Mouse (Mus musculus): ENCODE results near the gene Stk19.
"Not testable (repeated sequence)": the region's sequence is repeated elsewhere in the genome, so short reads cannot be mapped to it uniquely, and the experiment has no call there.

Stk19 gene

DNA sequence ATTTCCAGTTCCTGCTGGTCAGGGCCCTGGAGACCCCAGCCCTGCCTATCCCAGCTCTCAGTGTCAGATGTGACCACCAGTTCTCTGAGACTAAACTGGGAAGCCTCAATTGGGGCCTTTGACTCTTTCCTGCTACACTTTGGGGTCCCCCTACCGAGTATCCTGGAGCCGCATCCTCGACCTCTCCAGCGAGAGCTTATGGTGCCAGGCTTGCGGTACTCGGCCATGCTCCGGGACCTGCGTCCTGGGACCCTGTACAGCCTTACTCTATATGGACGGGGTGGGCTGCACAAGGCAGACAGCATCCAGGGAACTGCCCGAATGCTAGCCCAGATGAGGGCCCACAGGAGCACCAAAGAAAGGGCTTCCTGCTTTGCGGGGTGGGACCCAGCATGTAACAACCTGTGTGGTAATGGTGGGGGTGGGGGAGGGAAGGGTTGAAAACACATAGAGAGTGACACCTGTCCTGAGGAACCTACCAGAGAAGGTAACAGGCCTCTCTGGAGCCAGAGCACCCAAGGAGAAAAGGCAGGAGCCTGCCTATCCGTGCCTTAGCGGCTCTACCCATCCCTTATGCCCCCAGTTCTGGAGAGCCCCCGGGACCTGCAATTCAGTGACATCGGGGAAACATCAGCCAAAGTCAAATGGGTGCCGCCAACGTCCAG is 37.7 kb downstream of the Stk19 start:
- in situ Hi-C loops (cut with MboI, MseI), result no loop called here

DNA sequence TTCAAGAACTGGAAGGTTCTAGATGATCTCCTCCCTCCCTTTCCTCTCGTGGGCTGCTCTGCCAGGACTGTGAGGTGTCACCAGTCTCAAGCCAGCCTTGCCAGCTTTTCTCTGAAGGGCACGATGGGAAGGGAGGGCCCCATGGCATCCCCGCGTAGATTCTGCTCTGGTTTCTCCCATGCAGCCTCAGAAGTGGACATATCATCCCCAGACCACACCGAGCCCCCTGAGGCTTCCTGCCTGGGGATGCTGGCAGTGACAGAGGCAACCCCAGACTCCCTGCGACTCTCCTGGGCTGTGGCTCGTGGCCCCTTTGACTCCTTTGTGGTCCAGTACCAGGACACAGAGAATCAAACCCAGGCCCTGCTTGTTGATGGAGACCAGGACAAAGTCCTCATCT is 38.7 kb downstream of the Stk19 start:
- in situ Hi-C loops (cut with MboI, MseI), result not testable (repeated sequence)

DNA sequence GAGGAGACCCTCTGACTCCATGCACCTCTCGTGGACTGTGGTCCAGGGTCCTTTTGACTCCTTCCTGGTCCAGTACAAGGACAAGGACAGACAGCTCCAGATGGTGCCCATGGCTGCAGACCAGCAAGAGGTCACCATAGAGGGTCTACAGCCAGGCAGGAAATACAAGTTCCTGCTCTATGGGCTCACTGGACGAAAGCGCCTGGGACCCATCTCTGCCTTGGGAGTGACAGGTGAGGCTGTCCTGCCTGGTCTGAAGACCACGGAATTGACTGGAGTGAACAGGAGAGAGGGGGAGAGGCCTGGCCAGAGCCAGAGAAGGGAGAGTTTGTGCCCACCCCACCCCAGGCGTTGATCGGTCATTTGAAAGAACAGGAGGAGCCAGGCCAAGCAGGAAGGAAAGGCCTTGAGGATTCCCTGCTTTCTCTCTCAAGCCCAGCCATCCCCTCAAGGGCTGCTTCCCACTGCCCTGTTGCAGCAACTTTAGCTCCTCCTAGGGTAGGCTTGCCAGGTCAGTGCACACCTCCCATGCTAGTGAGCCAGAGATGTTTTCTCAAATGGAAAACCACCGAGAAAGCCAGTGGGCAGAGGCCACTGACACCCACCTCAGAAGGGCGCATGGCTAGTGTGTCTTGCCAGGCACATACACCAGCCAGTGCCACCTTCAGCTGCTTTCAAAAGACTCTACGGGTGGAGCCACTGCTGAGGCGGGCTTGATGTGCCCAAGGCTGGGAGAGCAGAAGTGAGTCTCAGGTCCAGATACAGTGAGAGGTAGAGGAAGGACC is 39.3 kb downstream of the Stk19 start:
- in situ Hi-C loops (cut with MboI, MseI), result not testable (repeated sequence)

DNA sequence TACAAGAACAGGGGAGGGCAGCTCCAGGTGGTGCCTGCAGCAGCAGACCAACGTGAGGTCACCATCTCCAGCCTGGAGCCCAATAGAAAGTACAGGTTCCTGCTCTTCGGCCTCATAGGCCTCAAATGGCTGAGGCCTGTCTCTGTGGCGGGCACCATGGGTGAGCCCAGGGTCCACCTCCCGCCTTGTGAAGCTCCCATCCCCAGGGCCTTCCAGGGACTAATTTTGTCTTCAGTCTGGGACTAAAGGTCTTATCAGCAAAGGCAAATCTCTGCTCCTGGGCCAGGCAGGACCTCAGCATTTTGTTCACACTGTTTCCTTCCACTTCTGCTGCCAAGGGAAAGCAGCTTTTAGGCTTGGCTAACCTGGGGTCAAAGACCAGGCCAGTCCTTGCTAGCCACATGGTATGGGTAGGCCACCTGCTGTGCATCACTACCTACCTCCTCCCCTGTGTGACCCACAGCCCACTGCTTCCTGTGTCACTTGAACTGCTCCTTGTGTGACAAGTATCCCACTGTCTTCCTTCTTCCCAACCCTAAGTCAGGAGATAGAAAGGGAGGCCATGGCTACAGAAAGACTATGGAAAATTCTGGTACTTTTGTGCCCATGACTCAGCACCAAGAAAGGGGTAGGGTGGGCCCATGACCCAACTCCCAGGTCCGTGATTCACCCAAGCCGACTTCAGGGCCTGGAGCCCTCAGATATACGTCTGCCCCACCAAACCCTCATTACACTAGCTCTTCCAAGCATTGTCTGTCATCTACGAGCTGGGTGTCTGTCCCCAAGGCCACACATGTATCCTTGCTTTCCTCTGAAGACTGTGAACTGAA is 40.2 kb downstream of the Stk19 start:
- in situ Hi-C loops (cut with MboI, MseI), result no loop called here

DNA sequence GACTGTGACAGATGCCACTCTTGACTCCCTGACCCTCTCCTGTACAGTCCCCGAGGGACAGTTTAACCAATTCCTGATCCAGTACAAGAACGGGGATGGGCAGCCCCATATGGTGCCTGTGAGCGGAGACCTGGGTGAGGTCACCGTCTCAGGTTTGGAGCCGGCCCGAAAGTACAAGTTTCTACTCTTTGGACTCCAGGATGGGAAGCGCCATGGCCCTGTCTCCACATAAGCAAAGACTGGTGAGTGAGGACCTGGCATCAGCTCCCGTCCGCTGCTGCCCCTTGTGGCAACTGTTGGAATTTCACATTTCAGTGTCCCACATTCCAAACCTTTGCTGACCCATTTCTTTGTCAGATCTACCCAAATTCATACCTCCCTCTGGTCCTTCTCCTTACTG is 41.1 kb downstream of the Stk19 start:
- in situ Hi-C loops (cut with MboI, MseI), result no loop called here

DNA sequence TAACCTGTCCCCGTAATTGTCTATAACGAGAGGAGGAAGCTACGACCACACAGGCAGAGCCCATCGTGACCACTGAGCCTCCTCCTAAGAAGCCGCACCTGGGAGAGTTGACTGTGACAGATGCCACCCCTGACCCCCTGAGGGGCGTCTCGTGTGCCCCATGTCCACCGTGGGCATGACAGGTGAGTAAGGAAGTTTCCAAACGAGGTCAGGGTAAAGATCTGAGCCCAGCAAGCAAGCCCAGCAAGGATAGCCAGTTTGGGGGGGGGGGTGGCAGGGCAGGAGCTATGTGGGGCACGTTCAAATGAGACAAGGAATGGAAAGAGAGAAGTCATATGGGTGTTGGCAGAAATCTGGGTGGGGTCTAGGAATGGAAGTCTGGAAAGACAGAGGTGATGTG is 41.7 kb downstream of the Stk19 start:
- in situ Hi-C loops (cut with MboI, MseI), result no loop called here

DNA sequence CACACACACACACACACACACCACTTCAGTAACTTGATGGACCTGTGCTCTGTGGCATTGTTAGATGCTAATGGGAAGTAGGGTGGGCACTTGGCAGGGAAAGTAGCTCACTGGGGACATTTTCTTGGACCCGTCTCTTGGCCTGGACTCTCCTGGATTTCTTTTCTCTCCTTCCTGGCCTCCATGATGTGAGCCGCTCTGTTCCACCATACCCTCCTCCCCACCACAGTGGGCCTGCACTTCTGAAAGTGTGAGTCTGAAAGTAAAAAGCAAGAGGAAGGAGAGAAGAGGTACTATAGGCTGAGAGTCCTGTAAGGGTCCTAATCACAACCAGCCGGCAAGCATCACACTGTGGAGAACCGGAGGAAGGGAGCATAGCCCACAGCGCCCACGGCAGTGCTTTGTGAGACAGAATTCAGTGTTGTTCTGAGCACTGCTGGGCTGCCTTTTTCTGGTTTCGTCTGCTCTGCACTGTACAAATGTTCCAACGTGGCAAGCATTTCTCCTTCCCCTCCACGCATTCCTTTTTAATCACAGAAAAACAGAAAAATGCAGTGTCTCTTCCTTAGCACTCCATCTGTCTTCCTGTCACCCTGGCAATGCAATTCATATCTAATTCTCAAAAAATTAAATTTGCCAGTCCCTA is 58.9 kb downstream of the Stk19 start:
- in situ Hi-C loops (cut with MboI, MseI), result no loop called here

Data from T-helper 1 cell (primary cell).